Mouse (Mus musculus): ENCODE measurements around the gene Rptor.
"Not testable (repeated sequence)": the region's sequence is repeated elsewhere in the genome, so short reads cannot be mapped to it uniquely, and the experiment has no call there.

Rptor gene

DNA sequence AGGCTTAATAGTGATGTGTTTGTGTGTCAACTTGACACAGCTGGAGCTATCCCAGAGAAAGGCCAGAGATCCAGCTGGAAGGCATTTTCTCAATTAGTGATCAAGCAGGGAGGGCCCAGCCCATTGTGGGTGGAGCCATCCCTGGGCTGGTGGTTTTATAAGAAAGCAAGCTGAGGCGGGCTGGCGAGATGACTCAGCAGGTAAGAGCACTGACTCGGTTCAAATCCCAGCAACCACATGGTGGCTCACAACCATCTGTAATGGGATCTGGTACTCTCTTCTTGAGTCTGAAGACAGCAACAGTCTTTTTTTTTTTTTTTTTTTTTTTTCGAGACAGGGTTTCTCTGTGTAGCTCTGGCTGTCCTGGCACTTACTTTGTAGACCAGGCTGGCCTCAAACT, 58.8 kb downstream of the Rptor start:
- DNase-seq = not testable (repeated sequence)

DNA sequence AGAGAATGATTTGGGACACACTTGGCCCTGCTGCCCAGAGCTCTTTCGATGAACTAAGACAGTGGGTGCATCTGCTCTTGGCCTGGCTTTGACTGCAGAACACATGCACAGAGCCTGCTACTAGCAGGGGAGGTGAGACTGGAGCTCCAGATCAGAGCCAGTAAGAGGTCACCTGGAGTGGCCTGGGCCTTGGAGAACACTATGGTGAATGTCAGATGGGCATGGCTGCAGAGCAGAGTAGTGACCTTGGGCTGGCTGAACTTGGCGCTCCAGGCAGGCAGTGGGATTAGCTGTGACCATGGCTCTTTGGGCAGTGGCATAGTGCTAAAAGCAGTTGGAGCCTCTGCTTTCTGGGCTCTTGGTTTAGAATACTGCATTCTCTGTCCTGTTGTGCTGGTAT, 61.2 kb downstream of the Rptor start:
- no peak for DNase-seq

DNA sequence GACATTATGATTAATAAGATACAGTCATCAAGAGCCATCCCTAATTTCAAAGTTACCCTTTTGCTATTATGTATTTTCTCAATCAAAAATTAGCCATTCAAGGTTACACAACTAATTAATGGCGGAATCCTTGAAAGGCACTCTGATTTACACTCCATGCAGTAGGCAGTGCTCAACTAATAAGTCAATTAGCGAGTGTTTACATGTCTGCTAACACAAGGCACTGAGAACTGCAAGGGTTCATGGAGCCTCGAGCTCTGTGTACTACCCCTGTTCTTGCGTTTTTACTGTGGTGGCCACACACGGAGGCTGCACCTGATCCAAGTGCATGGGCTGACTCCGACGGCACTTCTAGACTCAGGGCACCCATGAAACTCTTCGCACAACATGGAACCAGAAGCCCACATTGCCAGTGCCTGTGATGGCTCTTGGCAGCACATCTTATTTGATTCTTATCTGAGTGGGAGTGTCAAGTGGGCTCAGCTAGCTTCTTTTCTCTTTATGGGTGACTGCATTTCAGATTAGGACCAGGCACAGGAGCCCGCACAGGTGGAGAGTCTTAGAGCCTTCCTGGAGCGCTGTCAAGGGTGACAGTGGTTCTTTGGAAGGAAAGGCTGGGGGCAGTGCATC, 62.1 kb downstream of the Rptor start:
- no peak for DNase-seq

DNA sequence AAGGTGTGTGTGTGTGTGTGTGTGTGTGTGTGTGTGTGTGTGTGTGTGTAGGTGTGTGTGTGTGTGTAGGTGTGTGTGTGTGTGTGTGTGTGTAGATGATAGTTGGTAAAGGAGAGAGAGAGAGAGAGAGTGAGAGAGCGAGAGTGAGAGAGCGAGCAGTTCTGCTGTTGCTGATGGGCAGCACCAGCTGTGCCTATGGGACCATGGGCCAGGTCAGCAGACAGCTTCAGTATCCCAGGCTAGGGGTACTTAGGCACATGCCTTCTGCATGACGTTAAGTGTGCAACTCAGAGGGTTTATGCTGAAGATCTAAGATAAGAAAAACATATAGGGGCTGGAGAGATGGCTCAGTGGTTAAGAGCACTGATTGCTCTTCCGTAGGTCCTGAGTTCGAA, 62.6 kb downstream of the Rptor start:
- DNase-seq = no peak

DNA sequence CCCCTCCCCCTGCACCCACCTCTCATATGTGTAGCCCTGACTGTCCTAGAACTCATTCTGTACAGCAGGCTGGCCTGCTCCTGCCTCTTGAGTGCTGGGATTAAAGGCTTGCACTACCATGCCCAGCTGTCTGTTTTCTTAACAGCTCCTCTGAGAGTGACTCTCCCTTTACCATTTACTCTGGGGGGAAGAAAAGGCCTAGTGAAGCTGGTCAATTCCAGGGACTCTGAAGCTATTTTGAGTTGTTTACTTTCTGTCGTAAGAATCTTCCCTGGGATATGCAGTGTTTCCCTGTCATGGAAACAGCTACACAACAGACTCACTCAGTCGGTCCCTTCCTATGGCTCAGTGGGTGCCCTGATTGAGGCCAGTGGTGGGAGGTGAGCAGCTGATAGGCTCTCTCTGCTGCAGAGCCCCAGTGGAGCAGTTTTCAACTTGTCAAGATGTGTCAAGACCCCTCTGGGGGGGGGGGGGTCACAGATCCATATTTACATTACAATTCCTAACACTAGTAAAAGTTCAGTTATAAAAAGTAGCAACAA, 63.9 kb downstream of the Rptor start:
- DNase-seq = no peak

DNA sequence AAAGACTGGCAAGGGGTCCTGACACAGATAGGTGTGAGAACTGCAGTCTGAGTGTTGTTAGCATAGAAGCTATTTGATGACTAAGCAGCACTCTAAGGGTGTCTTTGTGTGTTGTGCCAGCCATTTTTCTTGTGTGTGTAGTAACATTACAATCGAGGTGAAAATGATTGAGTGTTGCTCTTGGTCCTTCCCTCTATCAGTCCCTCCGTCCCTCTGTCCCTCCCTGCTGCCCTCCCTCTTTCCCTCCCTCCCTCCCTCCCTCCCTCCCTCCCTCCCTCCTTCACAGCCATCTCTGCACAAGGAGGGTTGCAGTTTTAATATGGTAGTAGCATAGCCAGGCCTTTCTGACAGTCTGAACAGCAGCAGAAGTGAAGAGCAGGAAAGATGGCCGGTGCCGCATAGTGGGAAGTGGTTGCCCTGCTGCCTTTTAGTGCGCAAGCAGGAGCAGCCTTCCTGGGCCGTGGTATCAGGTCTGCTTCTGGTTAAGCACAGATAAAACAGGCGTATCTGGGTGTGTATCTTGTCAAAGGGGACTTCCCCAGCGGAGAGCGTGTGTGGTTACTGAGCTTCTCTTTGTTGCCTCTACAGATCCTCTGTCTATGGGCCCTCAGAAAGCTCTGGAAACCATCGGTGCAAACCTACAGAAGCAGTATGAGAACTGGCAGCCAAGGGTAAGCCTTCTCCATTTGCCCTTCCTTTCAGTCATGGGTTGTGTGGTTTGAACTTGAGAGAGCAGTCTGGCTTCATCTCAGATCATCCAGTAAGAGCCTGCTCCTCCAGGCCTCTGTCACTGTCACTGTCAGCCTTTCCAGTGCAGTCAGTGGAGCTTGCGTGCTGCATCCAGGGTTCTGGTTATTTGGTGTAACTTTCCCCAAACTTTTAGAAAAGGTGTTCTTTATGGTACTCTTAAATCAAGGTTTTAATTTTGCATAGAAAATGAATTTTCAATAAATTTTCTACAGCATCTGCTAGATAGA, 68.3 kb downstream of the Rptor start:
- no peak for DNase-seq

DNA sequence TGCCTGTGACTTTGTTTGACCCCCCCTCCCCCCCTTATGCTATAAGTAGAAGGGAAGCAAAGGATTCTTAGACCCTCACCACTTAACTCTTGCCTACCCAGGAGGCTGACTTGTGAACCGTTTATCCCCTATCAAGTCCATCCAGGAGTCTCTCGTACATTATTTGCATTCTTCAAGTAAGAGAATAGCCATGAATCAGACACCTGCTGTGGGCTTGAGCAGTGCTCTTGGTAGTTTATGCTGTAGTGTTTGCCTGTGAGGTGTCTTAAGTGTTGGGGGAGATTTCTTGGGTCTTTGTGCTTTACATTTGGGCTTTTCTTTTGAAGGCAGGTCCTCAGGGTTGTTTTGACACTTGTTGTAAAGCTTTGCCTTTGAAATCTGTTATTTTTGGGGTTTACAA, 69.3 kb downstream of the Rptor start:
- no peak for DNase-seq

DNA sequence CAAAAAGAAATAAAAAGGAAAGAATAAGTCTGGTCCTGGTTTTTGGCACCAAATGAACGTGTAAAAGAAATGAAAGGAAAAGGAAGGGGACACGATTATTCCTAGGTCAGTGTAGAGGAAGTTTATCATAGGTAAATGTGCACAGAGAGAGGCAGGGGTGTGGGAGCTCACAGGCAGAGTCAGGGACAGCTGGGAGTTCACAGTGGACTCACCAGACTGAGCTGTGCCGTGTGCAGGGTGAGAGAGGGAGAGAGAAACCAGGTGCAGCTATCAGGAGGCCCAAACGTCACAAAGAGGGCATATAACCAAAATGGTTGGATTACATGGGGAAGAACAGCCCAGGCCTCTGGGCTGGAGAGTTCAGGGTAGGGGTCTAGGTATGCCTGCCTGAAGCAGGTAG, 70.1 kb downstream of the Rptor start:
- DNase-seq = no peak

DNA sequence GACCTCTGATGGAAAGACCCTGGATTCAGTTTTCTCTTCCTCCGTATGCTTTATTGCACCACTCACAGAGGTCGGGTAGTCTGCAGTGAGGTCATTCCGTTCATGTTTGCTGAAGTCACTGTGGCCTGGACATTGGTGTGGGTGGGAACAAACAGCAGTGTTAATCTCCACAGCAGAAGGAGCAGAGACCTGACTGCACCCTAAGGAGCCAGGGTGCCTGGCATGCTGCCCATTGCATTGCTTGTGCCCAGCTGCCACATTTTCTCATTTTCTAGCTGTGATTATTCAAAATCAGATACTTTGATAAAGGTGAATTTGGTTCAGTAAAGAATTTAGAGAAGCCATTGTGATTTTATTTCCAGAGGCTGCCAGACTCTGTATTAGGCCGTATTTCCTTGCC, 72.1 kb downstream of the Rptor start:
- DNase-seq = no peak

DNA sequence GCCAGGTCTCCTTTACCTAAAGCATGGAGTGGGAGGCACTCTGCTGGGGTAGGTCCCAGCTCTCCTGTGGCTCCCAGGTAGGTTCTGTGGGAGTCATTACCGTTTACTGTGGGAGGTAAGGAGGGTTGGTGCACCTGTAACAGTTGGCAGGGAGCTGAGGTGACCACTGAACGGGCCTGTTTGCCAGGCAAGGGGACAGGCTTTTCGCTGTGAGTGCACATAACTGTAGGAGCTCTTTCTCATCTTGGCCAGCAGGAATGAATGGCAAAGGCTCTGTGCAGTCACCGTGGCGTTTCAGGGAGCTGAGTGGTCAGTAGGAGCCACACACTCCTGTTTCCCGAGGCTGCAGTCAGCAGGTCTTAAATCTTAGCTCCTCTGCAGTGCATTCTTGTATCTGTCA, 72.8 kb downstream of the Rptor start:
- DNase-seq = no peak

DNA sequence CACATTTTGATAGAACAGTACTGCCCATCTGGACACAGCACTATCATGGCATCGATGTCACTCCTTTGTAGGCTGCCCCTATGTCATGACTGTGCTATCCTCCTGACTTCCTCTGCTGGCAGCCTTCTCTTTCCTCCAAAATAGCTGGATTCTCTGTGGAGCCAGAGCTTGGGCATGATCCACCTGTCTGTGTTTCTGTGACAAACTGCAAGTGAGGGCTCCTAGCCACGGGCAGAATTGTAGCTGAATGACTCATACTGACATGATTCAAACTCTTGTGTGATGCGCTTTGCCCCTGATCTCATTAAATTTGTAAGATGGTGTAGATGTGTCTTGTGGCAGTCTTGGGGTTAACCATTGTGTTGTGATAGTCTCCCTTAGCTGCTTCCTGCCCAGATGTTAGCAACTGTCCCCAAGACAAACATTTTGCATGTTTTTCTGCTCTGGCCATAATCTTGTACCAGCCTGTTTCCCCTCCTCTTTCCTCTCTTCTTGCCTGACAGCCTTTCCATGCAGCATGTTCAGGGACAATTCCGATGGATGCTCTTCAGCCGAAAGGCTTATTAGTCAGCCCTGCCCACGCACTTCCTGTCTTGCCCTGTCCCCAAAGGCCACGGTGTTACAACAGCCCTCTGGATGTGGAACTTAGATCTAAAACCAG, 74.2 kb downstream of the Rptor start:
- peak; percentile 35 for DNase-seq

DNA sequence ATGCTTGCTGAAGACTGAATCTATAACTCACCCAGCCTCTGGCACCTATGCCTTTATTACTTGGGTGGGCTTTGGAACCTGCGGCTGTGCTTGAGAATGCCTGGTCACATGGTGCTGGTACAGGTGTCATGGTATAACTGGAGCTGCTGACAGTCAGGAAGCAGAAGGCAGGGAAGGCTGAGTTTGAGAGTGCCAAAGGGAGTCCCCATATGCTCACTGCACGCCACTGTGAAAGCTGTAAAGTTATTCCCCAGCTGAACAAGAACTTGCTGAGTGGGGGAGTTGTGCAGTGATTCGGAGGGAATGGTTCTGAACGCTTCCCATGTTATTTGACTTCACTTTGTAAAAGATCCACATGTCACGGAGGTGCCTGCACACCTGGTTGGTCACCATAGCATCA, 75.7 kb downstream of the Rptor start:
- DNase-seq = peak; percentile 35

DNA sequence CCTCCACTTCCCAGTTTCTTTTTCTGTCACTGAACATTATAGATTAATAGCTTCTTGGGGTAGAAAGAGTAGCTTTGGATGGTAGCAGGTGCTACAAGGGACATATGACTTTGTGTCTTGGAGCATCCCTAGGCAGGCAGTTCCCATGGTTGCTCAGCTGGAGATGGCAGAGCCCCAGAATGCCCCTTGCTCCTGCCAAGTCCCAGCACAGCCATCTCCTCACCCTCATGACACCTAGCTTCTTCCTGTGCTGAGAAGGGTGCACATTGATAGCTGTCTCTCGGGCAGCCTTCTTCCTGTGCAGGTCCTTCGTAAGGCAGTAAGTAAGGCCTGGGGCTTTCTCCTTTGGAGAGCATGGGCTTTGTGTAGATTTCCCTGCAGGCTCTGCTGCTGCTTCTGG, 78.0 kb downstream of the Rptor start:
- DNase-seq = no peak

DNA sequence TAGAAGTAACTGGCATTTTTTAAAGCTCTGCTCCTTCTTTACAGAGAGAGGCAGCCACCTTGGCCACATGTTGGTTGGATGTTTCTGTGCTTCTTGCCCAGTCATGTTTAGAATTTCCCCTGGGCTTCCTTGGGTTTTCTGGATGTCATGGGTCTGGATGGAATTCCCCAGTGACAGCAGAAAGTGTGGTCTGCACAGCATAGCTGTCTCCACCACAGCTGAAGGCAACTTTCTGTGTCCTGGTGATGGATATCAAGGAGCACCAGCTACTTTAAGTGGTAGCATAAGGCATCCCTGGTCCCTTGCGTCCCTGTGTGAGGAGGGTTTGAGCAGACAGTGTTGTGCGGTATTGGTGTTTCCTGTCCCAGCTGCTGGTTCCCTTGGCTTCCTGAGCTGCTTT, 79.6 kb downstream of the Rptor start:
- DNase-seq = no peak

DNA sequence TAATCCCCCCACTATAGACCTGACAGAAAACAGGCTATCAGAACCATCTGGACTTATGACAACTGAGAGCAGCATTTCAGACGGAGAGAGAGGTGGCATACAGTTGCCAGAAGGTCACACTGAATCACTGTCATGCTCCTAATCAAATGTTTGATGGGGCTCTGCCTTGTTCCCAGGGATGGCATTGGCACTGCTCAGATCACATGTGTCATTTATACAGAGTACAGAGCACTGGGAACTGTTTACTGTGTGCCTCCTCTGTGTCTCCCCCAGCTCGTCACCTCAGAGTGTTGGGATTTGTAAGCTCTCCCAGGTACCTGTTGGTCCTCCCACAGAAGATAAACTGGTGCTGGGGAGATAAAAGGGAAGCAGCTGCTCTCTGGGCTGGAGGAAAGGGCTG, 81.1 kb downstream of the Rptor start:
- DNase-seq = no peak

DNA sequence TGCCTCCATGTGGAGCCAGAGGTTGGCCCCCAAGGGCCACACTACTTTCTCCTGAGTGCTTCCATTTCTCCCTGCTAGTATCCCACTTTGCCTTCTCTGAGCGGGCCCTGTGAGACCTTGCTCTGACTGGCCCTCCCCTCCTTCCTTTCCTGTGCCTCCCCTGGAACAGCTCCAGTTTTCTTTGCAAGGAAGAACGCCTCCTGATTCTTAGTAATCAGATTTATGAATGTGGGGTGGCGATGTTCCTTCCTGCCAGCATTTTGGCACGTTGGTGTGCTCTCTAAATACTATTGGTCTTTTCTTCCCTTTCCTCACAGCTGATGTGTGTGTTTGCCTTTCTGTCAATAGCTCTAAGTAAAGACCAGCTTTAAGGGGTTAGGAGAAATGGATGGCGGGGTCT, 82.8 kb downstream of the Rptor start:
- peak; percentile 43 for DNase-seq

DNA sequence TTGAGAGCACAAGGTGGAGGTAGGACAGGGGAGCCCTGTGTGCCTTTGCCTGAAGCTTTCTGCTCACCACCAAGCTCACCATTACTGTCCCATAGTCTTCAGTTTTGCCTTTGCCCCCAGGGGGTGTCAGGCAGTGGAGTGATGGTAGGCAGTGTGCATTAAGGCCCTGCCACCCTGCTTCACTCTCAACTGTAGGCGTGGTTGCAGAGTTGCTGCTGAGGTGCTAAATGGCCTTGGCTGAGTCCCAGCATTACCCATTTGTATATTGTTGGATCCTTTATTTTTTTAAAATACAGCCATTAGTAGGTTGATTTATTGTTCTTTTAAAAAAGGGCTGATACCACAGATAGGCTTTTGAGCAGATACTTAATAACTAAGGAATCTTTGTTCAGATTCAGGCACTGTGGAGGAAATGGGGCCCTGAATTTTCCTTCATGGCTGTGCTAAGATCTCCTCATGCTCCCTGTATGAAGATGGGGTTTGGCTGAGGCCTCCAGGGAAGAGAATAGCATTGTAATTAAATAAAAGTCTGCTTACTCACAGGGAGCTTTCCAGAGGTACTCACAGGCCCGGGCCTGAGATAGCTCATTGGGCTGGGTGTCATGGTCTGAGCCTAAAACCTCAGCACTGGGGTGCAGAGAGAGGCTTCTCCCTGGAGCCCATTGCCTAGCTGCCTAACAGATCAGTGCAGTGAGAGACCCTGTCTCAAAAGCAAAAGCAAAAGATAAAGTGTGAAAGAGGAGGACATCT, 83.4 kb downstream of the Rptor start:
- no peak for DNase-seq

DNA sequence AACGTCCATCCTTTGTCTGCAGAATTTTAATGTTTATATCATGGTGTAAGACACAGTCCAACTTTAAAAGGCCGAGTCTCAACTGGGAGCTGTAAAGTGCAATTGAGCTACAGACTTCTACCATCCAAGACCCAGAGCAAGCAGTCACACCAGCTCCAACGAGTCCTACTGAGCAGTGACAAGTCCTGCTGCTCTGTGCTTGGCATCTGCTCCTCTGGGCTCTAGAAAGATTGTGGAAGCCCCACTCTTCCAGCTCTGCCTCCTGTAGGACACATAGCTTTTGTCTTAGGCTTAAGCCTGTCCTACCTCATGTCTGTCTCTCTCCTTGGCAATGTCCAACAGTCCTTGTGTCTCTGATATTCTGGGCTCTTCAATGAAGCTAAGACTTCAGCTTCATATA, 84.6 kb downstream of the Rptor start:
- no peak for DNase-seq

DNA sequence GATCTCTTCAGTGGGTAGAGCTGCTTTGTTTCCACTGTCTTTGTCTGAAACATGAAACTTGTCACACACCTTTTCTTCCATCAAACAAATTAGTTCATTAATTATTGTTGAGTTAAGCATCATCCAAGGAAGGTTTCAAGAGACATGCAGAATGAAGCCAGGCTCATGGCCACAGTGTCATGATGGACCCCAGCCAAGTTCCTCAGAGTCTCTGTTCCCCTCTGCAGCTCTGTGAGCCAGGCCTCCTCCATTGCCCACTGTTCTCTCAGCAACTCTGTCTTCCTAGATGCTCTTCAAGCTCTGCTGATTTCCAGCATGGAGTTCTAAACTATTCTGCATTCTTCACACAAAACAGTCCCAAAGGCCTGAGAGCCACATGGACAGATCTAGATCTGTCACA, 85.3 kb downstream of the Rptor start:
- DNase-seq = no peak

DNA sequence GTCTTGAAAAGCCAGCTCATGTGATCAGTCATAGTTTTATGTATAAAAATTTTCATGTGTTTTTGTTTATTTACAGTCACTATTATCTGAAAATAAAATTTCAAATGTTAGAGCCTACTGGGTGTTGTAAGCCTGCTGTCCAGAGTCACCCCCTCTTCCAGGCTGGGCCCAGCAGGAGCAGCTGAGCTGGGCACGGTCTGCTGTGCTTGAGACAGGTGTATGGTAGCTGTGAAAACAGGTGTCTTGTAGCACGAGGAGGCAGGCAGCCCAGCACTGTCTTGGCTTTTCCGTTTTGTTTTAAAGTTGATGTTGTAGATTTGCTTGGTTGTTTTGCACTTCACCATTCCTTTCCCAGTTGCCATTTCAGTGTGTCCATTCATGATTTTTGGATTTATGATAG, 87.2 kb downstream of the Rptor start:
- no peak for DNase-seq

DNA sequence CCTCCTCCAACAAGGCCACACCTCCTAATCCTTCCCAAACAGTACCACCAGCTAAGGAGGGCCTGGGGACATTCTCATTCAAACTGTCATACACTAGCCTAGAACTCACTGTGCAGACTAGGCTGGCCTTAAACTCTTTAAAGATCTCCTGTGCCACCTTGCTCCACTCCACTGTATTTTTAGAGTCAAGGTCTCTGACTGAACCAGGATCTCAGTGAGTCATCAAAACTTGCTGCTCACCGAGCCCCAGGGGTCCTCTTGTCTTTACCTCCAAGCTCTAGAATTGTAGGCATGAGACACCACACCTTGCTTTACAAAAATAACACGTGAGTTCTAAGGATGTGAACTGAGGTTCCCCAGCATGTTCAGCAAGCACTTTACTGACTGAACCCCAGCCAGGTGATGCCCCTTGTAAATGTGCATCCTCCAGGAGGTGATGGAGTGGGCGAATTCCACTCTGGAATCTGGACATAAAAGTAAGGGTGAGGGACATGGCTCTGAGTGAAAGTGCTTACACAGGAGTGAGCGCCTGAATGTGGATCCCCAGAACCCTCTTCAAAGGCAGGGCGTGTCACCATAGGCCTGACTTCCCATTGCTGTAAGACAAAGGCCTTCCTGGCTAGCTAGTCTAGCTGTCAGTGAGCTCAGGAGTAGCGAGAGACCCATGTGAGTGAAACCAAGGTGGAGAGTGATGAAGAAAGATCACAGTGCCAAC, 89.6 kb downstream of the Rptor start:
- no peak for DNase-seq

DNA sequence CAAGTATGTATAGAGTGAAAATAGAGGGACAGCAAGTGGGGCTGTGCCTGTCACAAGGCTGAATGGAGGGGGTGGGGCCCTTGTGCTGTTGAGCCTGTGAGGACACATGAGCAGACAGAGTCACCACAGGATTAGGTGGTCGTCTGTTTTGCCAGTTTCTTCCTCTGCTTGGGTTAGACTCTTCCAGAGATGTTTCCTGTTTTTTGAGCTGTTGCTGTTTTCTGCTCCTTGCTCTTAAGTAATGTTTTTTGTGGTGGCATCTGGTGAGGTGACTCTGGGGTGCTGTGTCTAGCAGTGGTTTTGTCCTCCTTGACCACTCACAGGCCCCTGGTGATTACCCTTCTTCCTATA, 90.2 kb downstream of the Rptor start:
- no peak for DNase-seq
